Mouse (Mus musculus): Measurements from ENCODE around the gene Cxadr. TPM values are rescaled to one million over a fixed set of nuclear protein-coding genes. Genes with fewer than 3 reads are reported as not detected.

Gene Cxadr
- total and polyA plus RNA-seq, 3 experiments: 0.33 TPM; not detected in 2

GRCm38 (mm10) chr16:78371491-78372046 is 70.3 kb downstream of the Cxadr start (continued):
- no peak for TF ChIP-seq CTCF (IDR thresholded peaks at IDR 0.05 in 2 of 3, conservative IDR thresholded peaks at IDR 0.05 in 1 of 3; ENCODE audit: control insufficient read depth in 1 of 3, insufficient read depth in 1 of 3, low read depth in 2 of 3, low read length in 3 of 3, poor library complexity in 1 of 3, severe bottlenecking in 1 of 3)
- TF ChIP-seq E2F4 (IDR thresholded peaks at IDR 0.05; ENCODE audit: borderline replicate concordance, low read depth, low read length): no peak
- no peak for TF ChIP-seq SMC3 (IDR thresholded peaks at IDR 0.05; ENCODE audit: low read depth, low read length)
- no peak for TF ChIP-seq NRF1 (IDR thresholded peaks at IDR 0.05; ENCODE audit: insufficient read depth, low read depth, low read length, poor library complexity, severe bottlenecking)
- no peak for TF ChIP-seq POLR2AphosphoS2 (IDR thresholded peaks at IDR 0.05; ENCODE audit: low read length)
- no peak for TF ChIP-seq KAT2A (conservative IDR thresholded peaks at IDR 0.05; ENCODE audit: low read depth, low read length)
- no peak for TF ChIP-seq USF2 (IDR thresholded peaks at IDR 0.05; ENCODE audit: borderline replicate concordance in 1 of 2, insufficient read depth in 1 of 2, low read depth in 1 of 2, low read length in 2 of 2)
- TF ChIP-seq ETS1 (IDR thresholded peaks at IDR 0.05; ENCODE audit: low read depth, low read length): peak; percentile 47
- no peak for TF ChIP-seq POLR2A (IDR thresholded peaks at IDR 0.05; ENCODE audit: control insufficient read depth in 1 of 2, insufficient read depth in 1 of 2, low read depth in 1 of 2, low read length in 2 of 2, poor library complexity in 1 of 2)
- 0 out of 2 replicates have a peak, but pooled peaks have one; percentile 2 for TF ChIP-seq CHD1 (IDR thresholded peaks at IDR 0.05; ENCODE audit: low read depth, low read length)
- TF ChIP-seq RAD21 (IDR thresholded peaks at IDR 0.05; ENCODE audit: low read depth, low read length): no peak
- no peak for TF ChIP-seq GABPA (IDR thresholded peaks at IDR 0.05; ENCODE audit: low read depth, low read length)
- TF ChIP-seq MYC (IDR thresholded peaks at IDR 0.05; ENCODE audit: low read depth, low read length): peak; percentile 90
- no peak for TF ChIP-seq HCFC1 (IDR thresholded peaks at IDR 0.05; ENCODE audit: low read depth, low read length)
- TF ChIP-seq MXI1 (IDR thresholded peaks at IDR 0.05; ENCODE audit: low read depth, low read length): peak; percentile 99
- TF ChIP-seq POLR2AphosphoS5 (IDR thresholded peaks at IDR 0.05; ENCODE audit: borderline replicate concordance, low read depth, low read length): no peak
- no peak for TF ChIP-seq USF1 (IDR thresholded peaks at IDR 0.05; ENCODE audit: low read depth, low read length)
- TF ChIP-seq MEF2A (IDR thresholded peaks at IDR 0.05; ENCODE audit: extremely low read depth, insufficient replicate concordance, low read depth, low read length, poor library complexity, severe bottlenecking): no peak
- no peak for TF ChIP-seq RCOR1 (IDR thresholded peaks at IDR 0.05; ENCODE audit: low read depth, low read length)
- no peak for TF ChIP-seq UBTF (IDR thresholded peaks at IDR 0.05; ENCODE audit: borderline replicate concordance, insufficient read depth, low read depth, low read length)
- TF ChIP-seq ZC3H11A (IDR thresholded peaks at IDR 0.05; ENCODE audit: low read depth, low read length): no peak
- 0 out of 2 replicates have a peak, but pooled peaks have one; percentile 16 for TF ChIP-seq TAL1 (IDR thresholded peaks at IDR 0.05; ENCODE audit: low read length)
- no peak for TF ChIP-seq ZKSCAN1 (IDR thresholded peaks at IDR 0.05; ENCODE audit: low read depth, low read length)

GRCm38 (mm10) chr16:78372786-78373185 is 71.5 kb downstream of the Cxadr start:
- H3K9me3 ChIP-seq (replicated peaks; ENCODE audit: insufficient read depth, low read length): no peaks in the 10 kb centered on the region
- H3K79me2 ChIP-seq (ENCODE audit: control insufficient read depth, insufficient read depth, low read length, poor library complexity): peaks cover 41% of the 10 kb centered on the region
- no peaks in the 10 kb centered on the region for H3K27me3 ChIP-seq (ENCODE audit: control insufficient read depth in 1 of 2, insufficient read depth in 2 of 2, low read length in 2 of 2)
- H3K4me1 ChIP-seq (ENCODE audit: control insufficient read depth in 1 of 2, insufficient read depth in 2 of 2, low read length in 2 of 2): peaks cover 12 to 22% of the 10 kb centered on the region in 2 experiments; a peak in 3 of 4 replicates
- H3K36me3 ChIP-seq (ENCODE audit: control insufficient read depth in 1 of 2, insufficient read depth in 2 of 2, low read length in 2 of 2): peaks cover 31 to 32% of the 10 kb centered on the region in 2 experiments
- no peak overlapping the region for H3K9ac ChIP-seq (ENCODE audit: control insufficient read depth, low read depth, low read length, poor library complexity, severe bottlenecking)
- no peak overlapping the region for H3K4me3 ChIP-seq (ENCODE audit: control insufficient read depth in 1 of 2, insufficient read depth in 1 of 2, low read depth in 2 of 2, low read length in 2 of 2)
- DNase-seq (ENCODE audit: low read depth, low spot score): no peak
- peak overlapping the region; percentile 79; the same call in 1 of the 2 replicates for H3K27ac ChIP-seq (ENCODE audit: control insufficient read depth, low read depth, low read length)
- no peak for TF ChIP-seq RCOR1 (IDR thresholded peaks at IDR 0.05; ENCODE audit: low read depth, low read length)
